Mouse (Mus musculus) CH12F3 (cell line): Measurements from ENCODE around the gene Rsbn1l.
"Not testable (repeated sequence)": the region's sequence is repeated elsewhere in the genome, so short reads cannot be mapped to it uniquely, and the experiment has no call there.

Experiments used
- in situ Hi-C: fragments of 300-500 bp; cut with MboI; formaldehyde crosslinking; loops from 2 replicates; pipeline ENCODE4 v1.14.3; 2020; ENCODE audit warnings: low sequenced_read_pairs

The Rsbn1l gene

DNA sequence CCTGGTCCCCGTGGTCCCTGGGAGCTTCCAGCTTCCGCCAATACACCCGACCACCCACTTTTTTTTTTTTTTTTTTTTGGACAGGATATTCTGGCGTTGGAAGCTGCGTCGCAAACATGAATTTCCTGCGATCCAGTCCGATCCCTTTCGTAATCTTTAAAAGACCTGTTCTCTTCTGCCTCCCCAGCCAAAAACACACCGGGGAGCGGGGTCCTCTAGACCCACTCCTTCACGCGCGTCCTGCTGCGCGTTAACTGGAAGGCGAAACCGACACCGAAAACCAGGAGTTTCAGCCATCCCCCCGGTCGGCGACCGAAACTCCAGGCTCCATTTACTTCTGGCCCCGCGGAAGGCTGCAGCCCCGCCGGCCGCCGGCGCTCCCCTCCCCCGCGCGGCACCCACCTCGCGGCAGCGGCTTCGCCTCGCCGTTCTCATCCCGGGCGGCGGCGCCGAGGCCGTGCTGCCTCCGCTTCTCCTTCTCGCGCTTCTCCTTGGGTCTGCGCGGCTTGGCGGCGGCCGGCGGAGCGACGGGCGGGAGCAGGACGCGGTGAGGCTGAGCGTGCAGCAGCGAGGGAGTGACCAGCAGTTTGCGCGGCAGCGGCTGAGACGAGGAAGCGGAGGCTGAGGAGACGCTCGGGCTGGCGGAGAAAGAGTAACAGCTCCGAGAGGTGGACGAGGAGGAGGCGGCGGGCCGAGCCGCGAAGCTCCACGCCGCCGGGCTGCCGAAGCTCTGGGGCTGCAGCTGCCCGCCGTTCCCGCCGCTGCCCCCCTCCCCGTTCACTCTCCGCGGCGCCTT, 5.1 kb downstream of the Rsbn1l start:
- in situ Hi-C loops: no loop called here

DNA sequence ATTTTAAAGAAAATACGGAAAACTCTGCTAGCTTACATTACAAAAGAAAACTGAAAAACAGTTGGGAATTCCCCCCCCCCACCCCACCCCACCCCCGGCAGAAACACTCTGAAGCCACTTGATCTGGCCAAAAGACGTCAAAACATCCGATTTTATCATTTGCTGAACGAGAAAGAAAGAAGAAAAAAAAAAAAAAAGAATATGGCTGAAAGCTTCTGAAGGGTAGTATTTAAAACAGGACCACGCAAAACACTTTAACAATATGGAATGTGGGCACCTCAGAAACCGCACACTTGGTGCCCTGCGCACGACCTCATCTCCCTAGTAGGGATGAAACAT, 5.7 kb downstream of the Rsbn1l start:
- in situ Hi-C loops: no loop called here

DNA sequence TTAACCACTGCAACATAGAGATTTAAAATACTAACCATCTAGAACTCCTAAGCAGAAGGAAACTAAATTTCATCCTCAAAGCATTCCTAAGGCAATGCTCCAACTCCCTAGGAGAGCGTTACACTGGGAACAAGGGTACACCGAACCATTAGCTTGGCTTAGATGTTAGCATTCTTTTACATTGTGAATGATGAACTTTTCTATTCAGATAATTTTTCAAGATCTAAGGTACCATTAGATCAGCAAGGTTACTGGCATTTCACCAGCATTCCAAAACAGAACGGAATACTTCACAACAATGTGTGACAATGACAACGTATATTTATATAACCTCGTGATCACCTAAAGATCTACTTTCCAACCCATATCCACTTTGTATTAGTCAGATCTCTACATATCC, 6.1 kb downstream of the Rsbn1l start:
- in situ Hi-C loops: no loop called here

DNA sequence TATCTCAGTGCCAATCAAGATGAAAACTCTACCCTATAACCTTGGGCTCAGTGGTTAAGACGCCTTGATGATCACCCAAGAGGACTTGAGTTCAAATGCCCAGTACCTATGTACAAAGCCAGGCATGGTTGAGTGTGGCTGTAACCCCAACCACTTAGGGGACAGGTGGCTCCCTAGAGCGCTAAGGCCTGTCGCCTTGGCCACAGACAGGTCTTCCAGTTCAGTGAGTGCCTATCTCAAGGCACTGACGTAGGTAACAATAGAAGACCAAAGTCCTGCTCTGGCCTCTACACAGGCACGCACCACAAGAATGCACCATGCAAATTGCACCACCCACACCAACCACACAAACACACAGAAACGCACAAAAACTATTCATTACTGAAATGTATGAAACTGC, 9.3 kb downstream of the Rsbn1l start:
- in situ Hi-C loops: no loop called here

DNA sequence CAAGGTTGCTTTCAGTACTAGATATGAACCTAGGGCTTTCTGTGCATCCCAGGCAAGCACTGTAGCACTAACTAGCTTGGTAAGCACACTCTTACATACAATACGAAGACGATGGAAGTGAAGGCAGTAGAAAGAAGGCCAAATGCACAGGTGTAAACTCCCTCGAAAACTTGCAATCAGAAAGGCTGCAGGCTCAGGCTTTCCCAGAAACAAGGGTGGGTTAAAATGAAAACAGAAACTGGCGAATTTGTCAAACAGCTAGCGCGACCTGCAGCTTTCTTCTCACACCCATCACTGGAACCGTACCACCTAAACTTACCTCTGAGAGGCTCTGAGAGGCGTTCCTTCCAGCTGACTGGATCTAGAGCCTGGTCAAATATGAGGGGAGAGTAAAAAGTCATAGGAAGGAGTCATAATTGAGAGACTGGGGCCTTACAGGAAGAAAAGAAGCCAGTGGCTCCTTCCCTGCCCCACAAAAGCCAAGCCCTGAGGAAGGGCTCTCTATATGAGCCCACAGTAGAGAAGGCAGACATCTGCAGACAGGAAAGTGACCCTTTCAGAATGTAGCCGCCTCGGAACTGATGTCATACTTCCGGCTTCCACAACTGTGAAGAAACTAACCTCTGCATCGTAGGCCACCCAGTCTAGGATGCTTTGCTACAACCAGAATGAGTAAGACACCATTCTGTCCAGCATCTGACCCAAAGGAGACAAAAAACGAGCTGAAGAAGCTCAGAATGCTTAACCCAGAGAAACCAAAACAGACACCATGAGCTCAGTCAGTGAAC, 11.0 kb downstream of the Rsbn1l start:
- in situ Hi-C loops: no loop called here

DNA sequence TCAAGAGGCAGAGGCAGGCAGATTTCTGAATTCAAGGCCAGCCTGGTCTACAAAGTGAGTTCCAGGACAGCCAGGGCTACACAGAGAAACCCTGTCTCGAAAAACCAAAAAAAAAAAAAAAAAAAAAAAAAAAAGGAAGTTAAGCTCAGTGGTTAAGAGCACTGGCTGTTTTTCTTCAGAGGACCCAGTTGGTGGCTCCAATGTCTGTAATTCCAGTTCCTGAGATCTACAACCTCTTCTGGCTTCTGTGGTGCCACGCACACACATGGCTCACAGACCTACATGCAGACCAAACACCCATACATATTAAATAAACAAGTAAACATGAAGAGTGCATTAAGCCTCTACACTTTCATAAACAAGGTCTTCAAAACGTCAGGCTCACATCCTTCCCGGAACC, 12.4 kb downstream of the Rsbn1l start:
- in situ Hi-C loops: not testable (repeated sequence)

DNA sequence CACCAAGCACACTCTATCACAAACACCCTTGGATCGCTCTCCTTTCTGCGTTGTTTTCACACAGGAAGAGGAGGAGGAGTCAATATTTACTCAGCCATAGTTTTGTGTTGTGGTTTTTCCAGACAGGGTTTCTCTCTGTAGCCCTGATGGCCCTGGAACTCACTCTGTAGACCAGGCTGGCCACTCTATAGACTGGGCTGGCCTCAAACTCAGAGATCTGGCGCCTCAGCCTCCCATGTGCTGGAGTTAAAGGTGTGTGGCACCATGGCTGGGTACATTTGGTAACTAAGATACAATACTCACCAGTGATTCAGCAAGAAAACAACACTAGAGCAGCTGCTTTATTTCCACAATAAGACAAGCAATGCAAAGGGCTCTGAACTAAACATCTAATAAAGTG, 13.7 kb downstream of the Rsbn1l start:
- in situ Hi-C loops: no loop called here

DNA sequence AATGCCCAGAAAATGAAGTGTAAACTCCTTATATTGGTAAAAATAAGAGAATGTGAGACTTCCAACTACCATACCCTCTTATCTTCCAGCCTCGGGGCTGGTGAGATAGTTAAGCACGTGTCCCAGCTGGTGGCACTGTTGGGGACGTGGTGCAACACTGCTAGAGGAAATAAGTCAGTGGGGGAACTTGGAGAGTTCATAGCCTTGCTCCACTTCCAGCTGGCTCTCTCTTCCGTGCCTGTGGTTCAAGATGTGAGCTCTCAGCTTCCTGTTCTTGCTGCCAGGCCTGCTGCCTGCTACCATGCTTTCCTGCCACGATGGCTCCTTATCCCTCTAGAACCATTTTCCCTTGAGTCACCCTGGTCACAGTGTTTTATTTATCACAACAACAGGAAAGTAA, 15.0 kb downstream of the Rsbn1l start:
- in situ Hi-C loops: no loop called here

DNA sequence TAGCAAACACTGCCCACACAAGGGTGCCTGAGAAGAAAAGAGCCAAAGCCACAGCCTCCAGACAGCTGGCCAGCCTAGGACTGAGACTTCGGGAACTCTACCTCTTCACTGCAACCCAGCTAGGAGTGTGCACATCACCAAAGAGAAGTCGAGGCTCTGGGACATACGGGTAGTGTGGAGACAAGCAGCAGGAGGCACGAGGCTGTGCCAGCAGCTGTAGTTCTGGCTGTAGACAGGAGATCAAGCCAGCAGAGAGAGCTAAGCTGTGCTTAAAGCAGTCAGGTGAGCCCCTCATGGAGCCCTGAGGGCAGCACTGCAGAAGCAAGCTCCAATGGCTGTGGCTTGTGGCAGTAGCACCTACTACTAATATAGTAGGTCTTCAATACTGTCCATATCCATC, 15.5 kb downstream of the Rsbn1l start:
- in situ Hi-C loops: no loop called here

DNA sequence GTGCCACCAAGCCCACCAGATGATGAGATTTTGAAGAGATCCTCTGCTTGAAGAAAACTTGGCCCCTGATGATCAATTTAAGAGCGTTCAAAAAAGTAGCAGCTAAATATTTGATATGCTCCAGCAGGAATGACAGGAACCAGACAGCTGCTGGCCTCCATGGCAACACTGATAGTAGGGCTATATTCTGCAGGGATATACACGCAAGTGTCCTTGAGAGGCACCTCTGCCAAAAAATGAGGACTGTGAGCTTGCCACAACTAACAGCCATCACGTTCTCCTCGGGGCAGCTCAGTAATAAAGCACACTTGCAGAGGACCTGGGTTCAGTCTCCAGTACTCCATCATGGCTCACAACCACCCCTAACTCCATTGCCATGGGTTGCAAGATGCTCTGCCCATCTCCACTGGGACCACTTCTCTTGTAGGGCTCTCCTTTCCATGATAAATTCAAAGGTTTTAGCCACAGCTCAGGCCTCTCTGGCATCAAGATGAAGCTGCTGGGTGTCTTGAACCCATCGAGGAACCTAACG, 16.1 kb downstream of the Rsbn1l start:
- in situ Hi-C loops: no loop called here

DNA sequence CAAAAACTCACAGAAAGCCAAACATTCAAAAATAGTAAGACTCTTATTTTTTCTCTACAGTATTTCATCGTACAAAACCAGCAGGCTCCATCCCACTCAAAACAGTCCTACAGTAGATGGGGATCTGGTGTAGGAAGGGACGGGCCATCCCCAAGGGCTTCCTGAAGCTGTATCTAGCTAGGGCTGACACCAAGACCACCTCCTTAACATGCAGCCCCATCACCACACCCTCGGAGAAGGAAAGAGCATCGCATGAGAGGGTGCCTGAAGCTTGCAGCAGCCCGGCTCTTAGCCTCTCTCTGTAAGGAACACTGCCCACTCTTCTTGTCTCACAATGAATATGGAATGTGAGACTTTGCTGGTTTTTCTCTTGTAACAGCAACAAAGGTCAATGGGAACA, 17.7 kb downstream of the Rsbn1l start:
- in situ Hi-C loops: no loop called here

DNA sequence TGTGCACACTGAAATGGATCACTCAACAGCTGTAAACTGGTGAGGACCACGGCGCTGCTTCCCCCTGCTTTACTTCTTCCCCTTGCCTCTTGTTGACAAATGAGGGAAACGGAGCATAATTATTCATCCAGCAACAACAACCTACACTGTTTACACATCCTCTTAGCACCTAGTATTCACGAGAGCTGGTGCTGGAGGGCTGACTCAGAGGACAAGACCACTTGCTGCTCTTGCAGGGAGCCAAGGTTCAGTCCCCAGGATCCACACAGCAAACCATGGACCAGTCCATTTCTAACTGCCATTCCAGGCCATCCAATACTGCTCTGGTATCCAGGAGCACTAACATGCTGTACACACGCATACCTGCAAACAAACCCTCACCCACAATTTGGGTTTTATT, 20.3 kb downstream of the Rsbn1l start:
- in situ Hi-C loops: no loop called here

DNA sequence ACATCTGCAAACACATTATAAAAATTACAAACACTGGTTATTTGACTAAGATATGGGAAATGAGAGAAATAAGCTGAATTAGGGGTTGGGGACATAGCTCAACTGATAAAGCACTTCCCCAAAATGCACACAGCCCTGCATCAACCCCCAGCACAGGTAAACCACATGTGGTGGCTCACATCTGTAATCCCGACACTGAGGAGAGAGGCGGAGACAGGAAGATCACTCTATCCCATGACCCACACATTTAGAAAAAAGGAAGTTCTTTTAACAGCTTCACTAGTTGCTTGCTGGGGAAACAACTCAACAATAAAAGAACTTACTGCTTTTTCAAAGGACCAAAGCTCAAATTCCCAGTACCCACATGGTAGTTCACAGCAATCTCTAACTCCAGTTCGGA, 23.6 kb downstream of the Rsbn1l start:
- in situ Hi-C loops: no loop called here

DNA sequence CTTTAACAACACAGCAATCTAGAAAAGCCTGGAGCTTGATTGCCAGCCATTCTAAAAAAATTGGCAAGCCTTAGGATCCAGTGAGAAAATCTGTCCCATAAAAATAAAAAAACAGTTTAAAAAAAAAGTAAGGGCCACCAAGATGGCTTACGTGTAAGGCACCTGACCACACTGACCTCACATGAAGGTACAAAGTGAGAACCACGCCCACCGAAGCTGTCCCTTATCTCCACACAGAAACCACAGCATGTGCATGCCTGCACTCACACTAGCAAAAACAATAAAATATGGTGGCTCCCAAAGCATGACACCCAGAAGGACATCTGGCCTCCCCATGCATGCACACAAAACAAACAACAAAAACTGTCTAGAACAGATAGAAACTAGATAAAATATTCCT, 24.9 kb downstream of the Rsbn1l start:
- in situ Hi-C loops: no loop called here

DNA sequence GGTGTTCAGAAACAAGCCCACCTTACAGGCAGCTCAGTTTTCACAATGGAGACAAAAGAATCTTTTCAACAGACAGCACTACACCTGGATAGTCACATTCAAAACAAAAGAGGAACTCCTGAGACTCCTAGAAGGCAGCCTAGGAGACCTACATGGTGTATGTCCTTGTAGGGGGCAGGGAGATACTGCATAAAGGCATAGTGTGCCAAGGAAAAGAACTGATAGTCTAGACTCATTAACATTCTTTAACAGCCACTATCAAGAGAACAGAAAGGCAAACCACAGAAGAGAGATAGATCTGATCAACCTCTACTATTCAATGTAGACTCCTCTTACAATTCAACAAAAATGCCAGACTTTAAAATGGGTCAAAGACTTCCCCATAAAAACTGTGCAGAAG, 25.8 kb downstream of the Rsbn1l start:
- in situ Hi-C loops: no loop called here

DNA sequence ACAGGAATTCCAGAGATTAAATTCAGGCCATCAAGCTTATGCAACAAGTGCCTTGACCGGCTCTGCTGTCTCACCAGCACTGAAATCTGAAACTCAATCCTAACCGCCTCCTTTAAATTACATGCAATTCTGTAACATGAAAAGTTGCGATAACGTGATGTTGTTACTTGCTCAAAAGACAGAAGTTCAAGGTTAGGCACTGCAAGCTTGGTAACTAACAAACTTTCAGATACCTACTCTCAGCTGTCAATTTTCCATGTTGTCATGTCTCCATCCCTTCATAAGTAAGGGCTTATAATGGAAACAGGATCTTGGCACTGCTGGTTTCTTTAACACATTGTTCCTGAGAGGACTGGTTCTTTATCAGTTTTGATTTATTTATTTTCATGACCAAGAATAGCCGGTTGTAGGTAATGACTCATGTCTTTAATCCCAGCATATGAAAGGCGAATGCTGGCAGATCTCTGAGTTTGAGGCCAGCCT, 26.5 kb downstream of the Rsbn1l start:
- in situ Hi-C loops: no loop called here

DNA sequence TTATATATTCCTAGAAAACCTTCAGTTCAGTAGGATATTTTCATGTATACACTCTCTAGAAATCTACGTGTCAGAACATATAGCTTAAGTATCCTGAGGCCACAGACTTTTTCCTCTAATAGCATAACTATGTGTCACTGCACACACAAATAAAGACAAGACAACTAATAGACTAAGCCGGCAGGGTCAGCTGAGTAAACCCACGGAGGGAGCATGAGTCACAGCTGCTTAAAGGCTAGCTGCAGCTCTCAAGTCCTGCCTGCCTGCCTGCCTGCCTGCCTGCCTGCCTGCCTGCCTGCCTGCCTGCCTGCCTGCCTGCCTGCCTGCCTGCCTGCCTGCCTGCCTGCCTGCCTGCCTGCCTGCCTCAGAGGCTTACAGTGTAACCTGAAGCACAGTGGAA, 30.7 kb downstream of the Rsbn1l start:
- in situ Hi-C loops: no loop called here

DNA sequence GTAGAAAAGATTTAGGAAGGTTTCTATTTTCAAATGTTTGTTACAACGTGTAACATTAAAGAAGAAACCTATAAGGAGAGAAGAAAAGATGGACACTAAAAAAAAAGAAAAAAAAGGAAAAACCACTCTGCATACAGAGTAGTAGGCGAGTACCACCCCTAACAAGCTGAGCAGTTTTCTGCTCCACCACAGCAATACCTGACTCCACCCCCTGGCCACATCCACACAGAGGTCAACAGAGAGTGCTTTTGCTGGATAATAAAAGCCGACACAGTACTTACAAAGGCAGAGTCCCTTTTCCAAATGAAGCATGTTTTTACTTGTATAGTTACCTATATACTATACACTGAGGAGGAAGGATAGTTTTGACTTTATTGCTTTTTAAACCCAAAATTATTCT, 31.6 kb downstream of the Rsbn1l start:
- in situ Hi-C loops: no loop called here

DNA sequence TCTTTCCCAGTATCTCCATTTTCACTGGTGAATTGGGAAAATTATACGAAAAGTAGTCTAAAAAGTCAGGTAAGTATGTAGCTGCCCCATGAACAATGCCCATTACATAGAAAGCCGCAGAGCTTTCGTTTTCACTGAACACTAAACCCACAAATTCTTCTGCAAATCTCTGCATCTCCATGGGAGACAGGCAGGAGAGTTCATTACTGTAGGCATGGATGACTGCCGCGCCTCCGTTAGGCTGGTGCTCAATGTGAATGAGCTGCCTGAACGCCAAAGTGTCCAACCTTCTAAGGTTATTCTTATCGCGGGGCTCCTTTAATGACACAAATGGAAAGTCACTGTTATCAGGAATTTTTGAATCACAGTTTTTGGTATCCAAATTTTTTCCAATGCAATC, 36.6 kb downstream of the Rsbn1l start:
- in situ Hi-C loops: no loop called here

DNA sequence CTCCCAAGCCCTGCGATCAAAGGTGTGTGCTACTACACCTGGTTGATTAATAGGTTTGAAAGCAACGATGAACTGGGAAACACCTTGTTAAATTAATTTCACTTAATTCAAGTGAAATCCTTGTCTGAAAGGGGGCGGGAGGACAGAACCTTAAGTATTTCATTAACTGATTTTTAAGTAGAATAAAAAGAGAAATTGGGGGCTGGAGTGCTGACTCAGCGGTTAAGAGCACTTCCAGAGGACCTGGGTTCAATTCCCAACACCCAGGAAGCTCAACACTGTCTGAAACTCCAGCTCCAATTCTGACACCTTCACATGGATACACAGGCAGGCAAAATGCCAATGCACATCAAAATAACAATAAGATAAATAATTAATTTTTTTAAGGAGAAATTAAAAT, 37.2 kb downstream of the Rsbn1l start:
- in situ Hi-C loops: no loop called here

DNA sequence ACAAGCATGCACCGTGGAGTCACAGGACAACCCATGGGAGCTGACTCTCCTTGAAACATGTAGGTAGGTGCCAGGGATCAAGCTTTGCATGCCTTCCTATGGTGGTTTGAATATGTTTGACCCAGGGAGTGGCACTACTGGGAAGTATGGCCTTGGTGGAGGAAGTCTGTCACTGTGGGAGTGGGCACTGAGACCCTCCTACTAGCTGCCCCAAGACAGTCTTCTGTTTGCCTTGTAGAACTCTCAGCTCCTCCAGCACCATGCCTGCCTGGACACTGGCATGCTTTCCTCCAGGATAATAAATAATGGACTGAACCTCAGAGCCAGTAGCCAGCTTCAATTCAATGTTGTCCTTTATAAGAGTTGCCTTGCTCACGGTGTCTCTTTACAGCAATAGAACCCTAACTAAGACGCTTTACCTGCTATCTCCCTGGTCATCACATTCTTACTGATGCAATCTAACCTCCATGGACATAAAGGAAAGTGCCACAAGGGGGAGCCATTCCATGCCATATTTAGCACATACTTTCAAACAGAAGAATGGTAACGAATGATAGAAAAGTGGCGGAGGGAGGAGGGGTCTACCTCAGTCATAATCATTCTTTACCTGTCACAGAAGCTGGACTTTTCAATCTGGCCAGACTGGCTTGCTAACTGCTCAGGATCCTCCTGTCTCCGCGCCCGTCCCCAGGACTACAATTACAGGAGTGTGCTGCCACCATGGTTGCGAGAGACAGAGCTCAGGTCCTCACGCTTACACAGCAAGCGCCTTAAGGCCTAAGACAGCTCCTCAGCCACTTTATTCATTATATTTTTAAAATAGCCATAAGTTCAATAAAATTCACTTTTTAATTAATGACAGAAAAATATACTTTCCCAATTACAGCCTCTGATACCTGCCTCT, 42.6 kb downstream of the Rsbn1l start:
- in situ Hi-C loops: no loop called here
